Mouse (Mus musculus) cerebellum, adult (tissue): ENCODE data around the gene Ephb1.
A peak's percentile ranks its signal among the peaks of the same experiment; 100 is the strongest.

Source experiments
- ATAC-seq: cut with Nextera tagmentation; 2 replicates; pipeline ENCODE4 v1.9.2; 2017; ENCODE audit warnings: mild to moderate bottlenecking, moderate library complexity, mixed read lengths; ENCODE audit not compliant: insufficient number of reproducible peaks, low FRiP score, low TSS enrichment

Ephb1 gene

GRCm38 (mm10) chr9:102353056-102353635 is 1.3 kb downstream of the Ephb1 start:
- ATAC-seq: no peak

GRCm38 (mm10) chr9:102352186-102353055 is 2.1 kb downstream of the Ephb1 start:
- no peak for ATAC-seq

GRCm38 (mm10) chr9:102351721-102352120 is 2.8 kb downstream of the Ephb1 start:
- no peak for ATAC-seq

GRCm38 (mm10) chr9:102351221-102351620 is 3.3 kb downstream of the Ephb1 start:
- ATAC-seq: no peak

- no peak for ATAC-seq
These were observed 3.8 kb downstream of the Ephb1 start for GRCm38 (mm10) chr9:102350696-102351095.

- ATAC-seq: no peak
These were observed 4.4 kb downstream of the Ephb1 start for GRCm38 (mm10) chr9:102350076-102350475.

GRCm38 (mm10) chr9:102346801-102347200 is 7.7 kb downstream of the Ephb1 start:
- no peak for ATAC-seq

- ATAC-seq: no peak
These were observed 9.0 kb downstream of the Ephb1 start for GRCm38 (mm10) chr9:102345474-102345873.

- ATAC-seq: no peak
These were observed 9.4 kb downstream of the Ephb1 start for GRCm38 (mm10) chr9:102345047-102345446.

- ATAC-seq: 0 out of 2 replicates have a peak, but pooled peaks have one; percentile 12
These were observed 10.2 kb downstream of the Ephb1 start for GRCm38 (mm10) chr9:102344086-102344930.

- ATAC-seq: no peak
These were observed 11.4 kb downstream of the Ephb1 start for GRCm38 (mm10) chr9:102343061-102343460.

- ATAC-seq: no peak
These were observed 12.5 kb downstream of the Ephb1 start for GRCm38 (mm10) chr9:102342026-102342425.

GRCm38 (mm10) chr9:102340768-102341167 is 13.7 kb downstream of the Ephb1 start:
- ATAC-seq: no peak

- no peak for ATAC-seq
These were observed 18.8 kb downstream of the Ephb1 start for GRCm38 (mm10) chr9:102335571-102336282.

- no peak for ATAC-seq
These were observed 24.0 kb downstream of the Ephb1 start for GRCm38 (mm10) chr9:102330266-102331060.

GRCm38 (mm10) chr9:102327625-102328150 is 26.8 kb downstream of the Ephb1 start:
- ATAC-seq: no peak

- no peak for ATAC-seq
These were observed 39.1 kb downstream of the Ephb1 start for GRCm38 (mm10) chr9:102315436-102315835.

GRCm38 (mm10) chr9:102314795-102315194 is 39.7 kb downstream of the Ephb1 start:
- 0 out of 2 replicates have a peak, but pooled peaks have one; percentile 26 for ATAC-seq

GRCm38 (mm10) chr9:102310431-102310830 is 44.1 kb downstream of the Ephb1 start:
- ATAC-seq: no peak
